Mouse (Mus musculus): ENCODE measurements at regions not wholly inside any gene's neighbourhood (a gene's known extent, or its start where the extent isn't known, plus 50 kb on each side); places are given as distances from the start of the nearest gene placed in this dataset.
A peak's percentile ranks its signal among the peaks of the same experiment; 100 is the strongest.
"Not testable (repeated sequence)": the region's sequence is repeated elsewhere in the genome, so short reads cannot be mapped to it uniquely, and the experiment has no call there.

GRCm38 (mm10) chr12:77021881-77022280 lies 59.9 kb upstream of the Max start:
- Histone ChIP-seq H3K4me2 (ENCODE audit: low read depth, low read length) (no peak overlapping the region), H3K27ac (no peak overlapping the region), H3K36me3 (ENCODE audit: insufficient read depth, low read length) (no peaks in the 10 kb centered on the region), H3K9ac (replicated peaks; ENCODE audit: low read length) (no peak overlapping the region), H3K27me3 (ENCODE audit: insufficient read depth, low read length) (no peaks in the 10 kb centered on the region), H3K9me3 (ENCODE audit: low read length) (no peaks in the 10 kb centered on the region), H3K4me1 (ENCODE audit: insufficient read depth, low read length) (0 out of 2 replicates have a peak, but pooled peaks cover 3% of the 10 kb centered on the region), H3K4me3 (ENCODE audit: low read length) (no peak overlapping the region)
- DNase-seq (ENCODE audit: low spot score) (no peak), ATAC-seq (no peak)
- no peak for TF ChIP-seq CTCF (IDR thresholded peaks at IDR 0.05; ENCODE audit: low read depth)
- WGBS: 73% methylated on average over 5 of the region's 5 CpGs

DNA sequence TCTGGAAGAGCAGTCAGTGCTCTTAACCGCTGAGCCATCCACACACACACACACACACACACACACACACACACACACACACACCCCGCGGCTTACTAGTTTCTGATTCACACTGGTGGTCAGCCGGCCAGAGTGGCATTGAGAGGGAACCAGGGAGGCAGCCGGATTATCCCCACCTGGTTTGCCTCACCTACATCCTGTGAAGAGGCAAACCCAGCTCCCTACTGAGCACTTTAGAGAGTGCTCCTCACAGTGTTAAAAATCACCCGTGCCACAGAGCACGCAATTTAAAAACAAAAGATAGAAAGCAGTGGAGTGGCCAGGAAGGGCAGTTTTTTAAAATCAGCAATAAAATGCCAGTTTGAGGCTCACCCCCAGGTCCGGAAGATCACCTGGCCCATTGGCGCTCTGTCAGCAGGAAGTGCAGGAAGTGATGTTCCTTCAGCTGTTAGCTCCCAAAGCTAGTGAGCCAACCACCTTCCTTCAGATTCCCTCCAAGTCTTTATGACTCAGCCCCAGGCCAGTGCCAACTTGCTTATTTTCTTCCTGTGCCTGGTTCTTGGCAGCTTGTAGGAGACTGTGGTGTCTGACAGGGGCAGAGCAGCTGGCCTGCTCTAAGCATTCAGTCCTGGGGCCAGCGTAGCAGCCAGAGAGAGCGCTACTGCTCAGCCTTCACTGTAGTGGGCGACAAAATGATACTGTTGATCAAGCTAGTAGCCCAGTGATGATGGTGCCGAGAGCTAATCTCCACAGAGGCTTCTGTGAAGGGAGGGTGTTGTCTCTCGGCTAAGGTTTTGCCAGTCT lies 57.9 kb upstream of the Max start:
- peak; percentile 63 for TF ChIP-seq CTCF (IDR thresholded peaks at IDR 0.05; ENCODE audit: low read depth)
- H3K9ac ChIP-seq (replicated peaks; ENCODE audit: low read length): no peak overlapping the region
- peak; percentile 84 for DNase-seq (ENCODE audit: low spot score)
- H3K27me3 ChIP-seq (ENCODE audit: insufficient read depth, low read length): no peaks in the 10 kb centered on the region
- ATAC-seq: peak; percentile 95
- H3K36me3 ChIP-seq (ENCODE audit: insufficient read depth, low read length): no peaks in the 10 kb centered on the region
- no peak overlapping the region for H3K27ac ChIP-seq
- 51% methylated on average over 14 of the region's 14 CpGs for WGBS
- no peaks in the 10 kb centered on the region for H3K9me3 ChIP-seq (ENCODE audit: low read length)
- H3K4me3 ChIP-seq (ENCODE audit: low read length): no peak overlapping the region
- 0 out of 2 replicates have a peak, but pooled peaks cover 3% of the 10 kb centered on the region for H3K4me1 ChIP-seq (ENCODE audit: insufficient read depth, low read length)
- H3K4me2 ChIP-seq (ENCODE audit: low read depth, low read length): no peak overlapping the region

DNA sequence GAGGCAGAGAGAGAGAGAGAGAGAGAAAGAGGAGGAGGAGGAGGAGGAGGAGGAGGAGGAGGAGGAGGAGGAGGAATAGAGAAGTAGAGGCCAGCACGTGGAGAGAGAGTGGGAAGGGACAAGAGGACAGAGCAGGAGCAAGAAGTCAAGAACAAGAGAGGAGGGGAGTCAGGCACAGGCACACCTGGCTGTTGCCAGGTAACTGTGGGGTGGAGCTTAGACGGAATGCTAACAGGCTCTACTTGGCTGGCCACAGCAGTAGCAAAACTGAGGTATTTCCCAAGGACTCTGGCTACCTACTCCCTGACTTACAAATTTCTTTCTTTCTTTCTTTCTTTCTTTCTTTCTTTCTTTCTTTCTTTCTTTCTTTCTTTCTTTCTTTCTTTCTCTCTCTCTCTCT lies 57.1 kb upstream of the Max start:
- not testable (repeated sequence) for H3K4me2 ChIP-seq (ENCODE audit: low read depth, low read length); ATAC-seq; H3K4me1 ChIP-seq (ENCODE audit: insufficient read depth, low read length); DNase-seq (ENCODE audit: low spot score); H3K27ac ChIP-seq; H3K9ac ChIP-seq (replicated peaks; ENCODE audit: low read length); H3K4me3 ChIP-seq (ENCODE audit: low read length); H3K9me3 ChIP-seq (ENCODE audit: low read length); H3K36me3 ChIP-seq (ENCODE audit: insufficient read depth, low read length); H3K27me3 ChIP-seq (ENCODE audit: insufficient read depth, low read length)
- 41% methylated on average over 2 of the region's 2 CpGs for WGBS

GRCm38 (mm10) chr12:77018373-77018772 lies 56.4 kb upstream of the Max start:
- H3K36me3 ChIP-seq (ENCODE audit: insufficient read depth, low read length): no peaks in the 10 kb centered on the region
- ATAC-seq (no peak), DNase-seq (ENCODE audit: low spot score) (no peak)
- H3K9me3 ChIP-seq (ENCODE audit: low read length): no peaks in the 10 kb centered on the region
- H3K4me3 ChIP-seq (ENCODE audit: low read length): no peak overlapping the region
- H3K27ac ChIP-seq: no peak overlapping the region
- H3K9ac ChIP-seq (replicated peaks; ENCODE audit: low read length): no peak overlapping the region
- TF ChIP-seq CTCF (IDR thresholded peaks at IDR 0.05; ENCODE audit: low read depth): no peak
- no peak overlapping the region for H3K4me2 ChIP-seq (ENCODE audit: low read depth, low read length)
- H3K4me1 ChIP-seq (ENCODE audit: insufficient read depth, low read length): 0 out of 2 replicates have a peak, but pooled peaks cover 3% of the 10 kb centered on the region
- 84% methylated on average over 6 of the region's 6 CpGs for WGBS
- H3K27me3 ChIP-seq (ENCODE audit: insufficient read depth, low read length): no peaks in the 10 kb centered on the region

- Histone ChIP-seq H3K36me3 (ENCODE audit: insufficient read depth, low read length) (no peaks in the 10 kb centered on the region), H3K9ac (replicated peaks; ENCODE audit: low read length) (no peak overlapping the region), H3K27me3 (ENCODE audit: insufficient read depth, low read length) (no peaks in the 10 kb centered on the region), H3K27ac (no peak overlapping the region), H3K4me1 (ENCODE audit: insufficient read depth, low read length) (no peaks in the 10 kb centered on the region), H3K9me3 (ENCODE audit: low read length) (no peaks in the 10 kb centered on the region), H3K4me2 (ENCODE audit: low read depth, low read length) (no peak overlapping the region), H3K4me3 (ENCODE audit: low read length) (no peak overlapping the region)
- TF ChIP-seq CTCF (IDR thresholded peaks at IDR 0.05; ENCODE audit: low read depth): no peak
- DNase-seq (ENCODE audit: low spot score): no peak
- WGBS: 86% methylated on average over 2 of the region's 2 CpGs
- ATAC-seq: no peak
These were observed 52.9 kb upstream of the Max start for GRCm38 (mm10) chr12:77014908-77015307.

Small RNA genes lying in the stretch of these regions (microRNA-seq; reads per million reads assigned to microRNA genes)
- 0 reads per million in 2 experiments for gene Gm22696

Data from hindbrain, postnatal 0 days (tissue).